Mouse (Mus musculus) MEL-GATA-1-ER (cell line): ENCODE measurements around the gene Olfr679.
"Not testable (repeated sequence)": the region's sequence is repeated elsewhere in the genome, so short reads cannot be mapped to it uniquely, and the experiment has no call there.

Source experiments
- DNase-seq: peaks from one replicate; pipeline ENCODE4 v3.0.0-alpha.2; 2012; ENCODE audit warnings: low read depth; ENCODE audit errors: extremely low read depth

Olfr679 gene

DNA sequence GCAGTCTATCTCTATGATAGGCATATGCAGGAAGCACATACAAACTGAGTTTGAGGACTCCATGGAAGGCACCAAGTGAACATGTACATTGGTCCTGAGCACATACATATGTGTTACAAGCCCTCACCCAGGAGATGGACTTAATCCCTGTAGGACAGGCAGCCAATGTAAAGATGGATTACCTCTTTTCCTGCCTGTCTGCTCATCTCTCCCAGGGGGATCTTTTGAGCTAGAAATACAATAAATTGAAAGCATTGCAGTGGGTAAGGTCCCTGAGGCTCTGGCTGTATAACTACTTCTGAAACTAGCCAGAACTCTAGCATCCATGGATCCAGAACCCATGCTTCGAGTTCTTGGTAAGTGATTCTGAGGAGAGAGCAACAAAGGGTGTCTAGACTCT lies at the start of gene Olfr679:
Olfr679 (plus strand) TSS at position 301 of the 400 bp plus-strand sequence.
- DNase-seq, result no peak

GRCm38 (mm10) chr7:105032398-105032797 lies 48.6 kb upstream of the Olfr679 start, which contains the start of gene Olfr676:
Olfr676 (plus strand) TSS chr7:105032698.
- no peak for DNase-seq

- not testable (repeated sequence) for DNase-seq
Measured at GRCm38 (mm10) chr7:105033836-105034235, 47.2 kb upstream of the Olfr679 start.

- DNase-seq, result no peak
Measured at GRCm38 (mm10) chr7:105058951-105059350, 22.1 kb upstream of the Olfr679 start.

- DNase-seq, result no peak
Measured at GRCm38 (mm10) chr7:105064175-105064574, 16.8 kb upstream of the Olfr679 start, which contains the start of gene Olfr678. Olfr678 (plus strand) TSS chr7:105064475.

GRCm38 (mm10) chr7:105092717-105093116 lies 11.7 kb downstream of the Olfr679 start, which contains the start of gene Olfr680-ps1:
Olfr680-ps1 (minus strand) TSS chr7:105092817.
- DNase-seq, result not testable (repeated sequence)

- no peak for DNase-seq
Measured at GRCm38 (mm10) chr7:105116536-105116935, 35.5 kb downstream of the Olfr679 start, which contains the start of gene Olfr681. Olfr681 (plus strand) TSS chr7:105116836.
